Mouse (Mus musculus): ENCODE results near the gene Ttc33.
A peak's percentile ranks its signal among the peaks of the same experiment; 100 is the strongest.

Gene Ttc33

GRCm38 (mm10) chr15:5185366-5186292 lies at the start of gene Ttc33:
TSS of gene Ttc33 (plus strand) at chr15:5185525.
- DNase-seq (ENCODE audit: low spot score in 2 of 2), result peak; percentile 62 to 81

- peak in 1 of 2 experiments; percentile 58 for DNase-seq (ENCODE audit: low spot score in 2 of 2)
These were observed 47.1 kb upstream of the Ttc33 start for GRCm38 (mm10) chr15:5138021-5138856.

- no peak for DNase-seq (ENCODE audit: low spot score in 2 of 2)
These were observed 46.0 kb upstream of the Ttc33 start for GRCm38 (mm10) chr15:5139366-5139765.

- no peak for DNase-seq (ENCODE audit: low spot score in 2 of 2)
These were observed 45.5 kb upstream of the Ttc33 start for GRCm38 (mm10) chr15:5139863-5140262.

GRCm38 (mm10) chr15:5140357-5140756 lies 45.0 kb upstream of the Ttc33 start:
- no peak for DNase-seq (ENCODE audit: low spot score in 2 of 2)

GRCm38 (mm10) chr15:5142047-5142446 lies 43.3 kb upstream of the Ttc33 start:
- no peak for DNase-seq (ENCODE audit: low spot score in 2 of 2)

GRCm38 (mm10) chr15:5142714-5143113 lies 42.6 kb upstream of the Ttc33 start:
- no peak for DNase-seq (ENCODE audit: low spot score in 2 of 2)

GRCm38 (mm10) chr15:5143361-5144020 lies 41.8 kb upstream of the Ttc33 start, which contains the start of gene Prkaa1:
TSS of gene Prkaa1 (plus strand) at chr15:5143861.
- peak; percentile 77 to 80 for DNase-seq (ENCODE audit: low spot score in 2 of 2)

GRCm38 (mm10) chr15:5144021-5144778 lies 41.1 kb upstream of the Ttc33 start:
- peak in 1 of 2 experiments; percentile 86 for DNase-seq (ENCODE audit: low spot score in 2 of 2)

- DNase-seq (ENCODE audit: low spot score in 2 of 2), result no peak
These were observed 40.0 kb upstream of the Ttc33 start for GRCm38 (mm10) chr15:5145196-5145945.

GRCm38 (mm10) chr15:5149187-5149586 lies 36.1 kb upstream of the Ttc33 start:
- no peak for DNase-seq (ENCODE audit: low spot score in 2 of 2)

GRCm38 (mm10) chr15:5152171-5152570 lies 33.2 kb upstream of the Ttc33 start:
- no peak for DNase-seq (ENCODE audit: low spot score in 2 of 2)

- no peak for DNase-seq (ENCODE audit: low spot score in 2 of 2)
These were observed 30.7 kb upstream of the Ttc33 start for GRCm38 (mm10) chr15:5154621-5155020.

GRCm38 (mm10) chr15:5155093-5155492 lies 30.2 kb upstream of the Ttc33 start:
- DNase-seq (ENCODE audit: low spot score in 2 of 2), result no peak

- DNase-seq (ENCODE audit: low spot score in 2 of 2), result no peak
These were observed 29.0 kb upstream of the Ttc33 start for GRCm38 (mm10) chr15:5156355-5156754.

GRCm38 (mm10) chr15:5157386-5157785 lies 27.9 kb upstream of the Ttc33 start:
- no peak for DNase-seq (ENCODE audit: low spot score in 2 of 2)

GRCm38 (mm10) chr15:5158827-5159226 lies 26.5 kb upstream of the Ttc33 start:
- no peak for DNase-seq (ENCODE audit: low spot score in 2 of 2)

- DNase-seq (ENCODE audit: low spot score in 2 of 2), result no peak
These were observed 20.1 kb upstream of the Ttc33 start for GRCm38 (mm10) chr15:5165121-5165773.

GRCm38 (mm10) chr15:5173217-5173820 lies 12.0 kb upstream of the Ttc33 start:
- DNase-seq (ENCODE audit: low spot score in 2 of 2), result no peak
